Mouse (Mus musculus) heart, adult 9 months (tissue): Measurements from ENCODE around the gene Acly.

Experiments used
- DNase-seq, 2 experiments: peaks; one replicate each; pipeline ENCODE4 v3.0.0; 2022; ENCODE audit warnings: low spot score in 2 of 2

The Acly gene

DNA sequence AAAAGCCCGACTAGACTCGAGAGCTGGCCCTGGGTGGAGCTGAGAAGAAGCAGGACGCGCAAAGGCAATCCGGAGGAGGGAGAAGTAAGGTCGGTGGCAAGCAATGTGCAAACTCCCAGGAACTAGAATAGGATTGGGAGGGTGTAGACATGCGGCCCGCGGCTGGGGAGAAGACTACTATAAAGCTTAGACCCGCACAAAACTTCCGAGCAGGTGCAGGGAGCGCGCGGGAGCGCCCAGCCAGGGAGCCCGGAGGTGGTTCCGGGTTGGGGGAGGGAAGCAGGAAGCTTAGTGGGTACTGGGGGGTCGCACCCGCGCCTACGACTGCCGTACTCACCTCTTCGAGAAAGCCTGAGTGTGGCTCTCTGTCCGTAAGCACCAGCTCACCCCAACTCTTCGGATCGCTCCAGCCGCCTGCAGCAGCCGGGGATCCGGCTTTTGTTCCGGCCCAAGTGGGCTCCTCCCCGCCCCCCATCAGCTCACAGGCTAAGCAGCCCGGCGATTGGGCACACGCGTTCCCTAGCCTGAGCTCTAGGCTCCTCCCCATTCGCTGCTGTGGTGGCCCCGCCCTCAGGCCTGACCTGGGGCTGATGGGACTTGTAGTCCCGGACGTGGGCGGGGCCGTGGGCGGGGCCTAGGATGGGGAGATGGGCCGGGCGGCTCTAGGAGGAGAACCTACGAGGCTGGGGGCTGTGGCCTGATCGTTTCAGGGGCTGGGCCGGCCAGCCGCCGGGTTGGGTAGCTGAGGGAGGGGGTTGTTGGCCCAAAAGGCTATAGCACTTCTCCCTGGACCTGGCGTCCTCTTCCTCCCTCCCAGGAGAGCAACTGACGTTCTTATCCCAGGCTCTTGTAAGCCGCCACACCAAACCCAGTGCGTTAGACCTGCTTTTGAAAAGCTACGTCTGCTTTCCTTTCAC lies at the start of gene Acly:
TSS of gene Acly (minus strand) at position 543 of the 917 bp plus-strand sequence.
- DNase-seq = peak; percentile 97

DNA sequence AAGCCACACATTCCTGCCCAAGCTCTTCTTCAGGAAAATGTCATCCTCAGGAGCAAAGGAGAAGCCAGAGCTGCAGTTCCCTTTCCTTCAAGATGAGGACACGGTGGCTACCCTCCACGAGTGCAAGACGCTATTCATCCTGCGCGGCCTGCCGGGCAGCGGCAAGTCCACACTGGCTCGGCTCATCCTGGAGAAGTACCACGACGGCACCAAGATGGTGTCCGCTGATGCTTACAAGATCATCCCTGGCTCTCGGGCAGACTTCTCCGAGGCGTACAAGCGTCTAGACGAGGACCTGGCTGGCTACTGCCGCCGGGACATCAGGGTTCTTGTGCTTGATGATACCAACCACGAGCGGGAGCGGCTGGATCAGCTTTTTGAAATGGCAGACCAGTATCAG lies 48.5 kb upstream of the Acly start:
- no peak for DNase-seq

DNA sequence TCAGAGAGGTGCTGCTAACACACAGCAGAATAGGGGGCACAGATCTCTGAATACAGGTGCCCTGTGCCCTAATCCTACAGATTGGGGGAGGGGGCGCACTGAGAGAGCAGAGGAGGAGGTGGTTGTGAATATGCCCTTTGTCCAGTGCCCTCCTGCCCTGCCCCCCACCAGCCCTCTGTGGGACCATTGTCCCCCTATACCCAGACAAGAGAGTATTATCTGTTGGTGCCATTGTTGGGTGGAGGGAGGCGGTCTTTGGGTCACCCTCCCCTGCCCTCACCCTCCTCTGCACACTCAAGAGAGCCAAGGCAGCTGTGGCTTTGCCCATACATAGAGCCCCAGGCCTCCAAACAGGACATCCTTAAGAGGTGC lies 47.7 kb upstream of the Acly start:
- no peak for DNase-seq

DNA sequence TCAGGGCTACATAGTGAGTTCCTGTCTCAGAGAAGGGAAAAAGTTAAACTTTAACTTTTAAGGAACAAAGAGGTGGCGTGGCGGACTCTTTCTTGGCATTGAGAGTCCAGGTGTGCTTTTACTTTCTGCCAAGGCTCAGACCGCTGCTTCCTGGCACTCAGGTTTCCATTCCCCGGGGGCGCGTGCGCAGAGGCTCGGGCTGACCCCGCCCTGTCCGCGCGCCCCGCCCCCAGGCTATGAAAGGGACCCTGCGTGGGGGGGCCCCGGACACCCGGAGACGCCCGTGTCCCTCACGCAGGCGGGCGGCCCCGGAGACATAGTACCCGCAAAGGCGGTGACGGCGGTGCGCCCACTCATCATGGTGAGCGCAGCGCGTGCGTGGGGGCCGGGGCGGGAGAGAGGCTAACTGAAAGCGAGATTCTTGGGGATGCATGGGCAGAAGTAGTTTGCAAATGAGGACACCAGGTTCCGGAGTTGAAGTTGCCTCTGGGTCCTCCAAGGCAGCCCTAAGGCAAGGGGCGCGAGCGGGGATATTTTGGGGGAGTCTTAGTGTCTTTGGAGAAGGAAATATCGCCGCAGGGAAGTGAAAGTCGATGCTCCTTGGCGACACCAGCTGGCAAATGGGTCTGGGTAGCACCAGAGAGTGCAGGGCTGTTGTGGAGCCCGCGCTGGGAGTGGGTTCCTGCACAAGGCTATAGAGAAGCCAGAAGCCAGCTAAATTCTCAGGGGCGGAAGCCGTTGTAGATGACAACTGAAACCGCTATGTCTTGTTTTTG lies 47.1 kb upstream of the Acly start, which contains the start of gene Cnp:
TSS of gene Cnp (plus strand) at position 197 of the 776 bp plus-strand sequence.
- peak; percentile 76 to 80 for DNase-seq

DNA sequence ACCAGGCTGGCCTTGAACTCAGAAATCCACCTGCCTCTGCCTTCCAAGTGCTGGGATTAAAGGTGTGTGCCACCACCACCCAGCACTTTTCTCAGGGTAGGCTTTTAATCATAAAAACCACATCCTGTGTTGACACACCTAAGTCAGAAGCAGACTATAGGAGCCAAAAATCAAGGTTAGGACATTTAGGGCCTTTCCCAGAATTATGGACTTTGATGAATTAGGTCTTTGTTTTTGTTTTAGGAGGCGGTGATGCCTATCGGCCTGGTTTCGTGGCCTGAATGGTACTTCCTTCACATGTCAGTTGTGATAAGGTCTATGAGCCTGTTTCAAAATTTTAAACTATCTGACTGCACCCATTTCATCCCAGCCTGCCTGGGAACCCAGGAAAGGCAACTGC lies 46.4 kb upstream of the Acly start:
- DNase-seq = no peak

DNA sequence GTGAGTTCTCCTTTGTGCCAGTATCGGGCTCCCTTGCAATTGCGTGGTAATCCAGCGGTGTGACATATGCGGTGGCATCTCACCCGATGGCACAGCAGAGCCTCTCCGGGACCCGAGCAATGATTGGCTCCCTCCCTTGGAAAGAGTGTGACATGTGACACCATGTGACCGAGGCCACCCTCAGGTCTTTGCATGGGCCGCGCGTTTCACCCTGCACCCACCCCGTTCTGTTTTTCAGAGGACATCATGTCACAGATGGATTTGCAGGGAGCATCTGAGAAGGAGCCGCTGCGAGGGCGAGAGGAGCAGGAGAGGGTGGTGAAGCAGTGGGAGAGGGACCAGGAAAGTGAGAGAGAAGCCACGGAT lies 43.4 kb upstream of the Acly start:
- DNase-seq = peak; percentile 17 to 41

DNA sequence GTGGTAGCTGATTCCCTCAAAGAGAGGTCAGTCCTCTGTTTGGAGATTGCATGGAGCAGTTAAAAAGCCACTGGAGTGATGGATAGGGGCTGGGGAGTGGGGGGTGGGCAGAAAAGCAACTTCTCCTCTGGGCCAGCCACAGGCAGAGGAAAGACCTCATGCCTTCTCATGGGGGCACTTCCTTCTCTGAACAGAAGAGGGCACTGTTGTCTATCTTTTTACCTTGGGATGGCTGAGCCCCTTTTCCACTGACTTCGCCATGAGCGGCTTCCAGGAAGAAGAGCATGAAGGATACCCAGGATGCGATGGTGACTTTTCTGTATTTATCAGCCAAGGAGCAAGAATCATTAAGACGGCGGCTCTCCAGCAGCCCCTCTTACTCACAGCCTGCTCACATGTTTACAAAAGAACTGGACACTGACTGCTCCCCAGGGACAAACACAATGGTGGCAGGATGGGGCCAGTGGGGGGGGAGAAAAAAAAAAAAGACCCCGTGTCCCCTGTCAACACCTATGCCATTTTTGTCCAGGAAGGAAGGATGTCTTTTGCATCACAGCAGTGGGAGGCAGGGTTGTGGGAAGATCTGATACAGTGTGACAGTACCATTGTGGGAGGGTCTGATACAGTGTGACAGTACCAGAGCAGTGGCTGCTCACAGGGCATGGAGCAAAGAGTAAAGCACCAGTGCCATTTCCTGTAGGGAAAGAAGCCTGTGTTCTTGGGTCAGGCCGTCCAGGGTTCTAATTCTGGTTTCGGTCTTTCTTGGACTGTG lies 42.8 kb upstream of the Acly start:
- DNase-seq = peak; percentile 62 to 81

DNA sequence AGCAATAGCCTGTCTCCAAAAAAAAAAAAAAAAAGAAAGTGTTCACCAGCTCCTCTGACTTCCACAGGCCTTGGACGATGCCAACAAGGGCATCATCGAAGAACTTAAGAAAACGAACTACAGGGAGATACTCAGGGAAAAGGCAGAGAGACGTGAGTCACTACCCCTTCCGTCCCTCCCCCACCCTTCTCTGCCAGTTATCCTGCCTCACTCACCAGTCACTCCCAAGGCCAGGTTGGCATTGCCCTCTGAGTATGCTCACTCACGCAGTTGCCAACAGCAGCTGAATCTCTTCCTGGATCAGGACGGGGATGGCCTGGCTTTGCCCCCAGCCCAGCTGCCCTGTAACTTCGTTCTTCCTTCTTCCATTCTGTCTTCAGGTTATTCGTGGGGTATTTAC lies 42.0 kb upstream of the Acly start:
- DNase-seq = no peak

DNA sequence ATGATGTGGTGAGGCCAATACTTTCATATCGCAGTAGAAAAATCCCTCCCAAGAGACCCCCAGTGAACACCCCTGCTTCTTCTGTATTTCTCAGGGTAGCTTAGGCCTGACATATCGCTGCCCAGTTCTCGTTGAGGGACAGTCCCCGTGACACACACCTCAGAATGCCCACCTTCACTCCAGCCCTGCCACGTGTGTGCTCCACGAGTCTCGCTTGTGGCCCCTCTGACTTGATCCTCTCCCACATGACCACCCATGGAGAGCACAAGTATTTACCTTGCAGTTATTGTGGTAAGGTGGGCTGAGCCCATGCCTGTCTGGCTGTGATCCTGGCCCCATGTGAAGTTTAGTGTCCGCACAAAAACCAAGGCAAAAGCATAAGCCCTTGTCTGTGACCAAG lies 40.9 kb upstream of the Acly start:
- no peak for DNase-seq

DNA sequence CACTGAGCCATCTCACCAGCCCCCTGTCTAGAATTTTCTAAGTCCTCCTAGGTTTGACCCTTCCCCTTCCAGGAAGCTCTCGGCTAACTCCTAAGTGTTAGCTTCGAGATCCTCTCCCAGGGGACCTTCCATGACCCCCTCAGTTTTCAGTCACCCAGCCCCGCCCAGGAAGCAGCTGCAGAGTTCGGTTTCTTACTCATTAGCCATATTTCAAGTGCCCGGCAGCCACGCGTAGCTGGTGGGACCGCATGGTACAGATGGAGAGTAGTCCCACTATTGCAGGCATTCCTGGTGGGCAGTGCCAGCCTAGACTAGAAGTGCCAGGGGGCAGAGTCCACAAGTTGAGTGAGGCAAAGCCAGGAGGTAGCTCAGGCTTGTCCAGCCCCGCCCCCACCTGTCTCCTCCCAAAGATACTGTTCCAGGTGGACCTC lies 40.0 kb upstream of the Acly start:
- no peak for DNase-seq

DNA sequence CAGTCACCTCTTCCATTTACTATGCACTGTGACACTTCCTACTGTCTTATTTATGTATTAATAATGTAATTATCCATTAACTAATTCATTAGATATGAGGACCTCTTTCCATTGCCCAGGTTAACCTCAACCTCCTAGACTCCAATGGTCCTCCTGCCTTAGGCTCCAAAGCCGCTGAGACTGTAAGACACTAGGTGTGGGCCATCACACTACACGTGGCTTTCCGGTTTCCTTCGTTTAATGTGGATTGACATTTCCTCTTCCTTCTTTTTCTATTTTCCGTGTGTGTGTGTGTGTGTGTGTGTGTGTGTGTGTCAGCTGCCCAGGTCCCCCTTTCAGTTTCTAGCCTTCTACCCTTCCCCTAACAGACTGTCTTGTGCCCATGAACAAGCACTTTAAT lies 39.4 kb upstream of the Acly start:
- no peak for DNase-seq

DNA sequence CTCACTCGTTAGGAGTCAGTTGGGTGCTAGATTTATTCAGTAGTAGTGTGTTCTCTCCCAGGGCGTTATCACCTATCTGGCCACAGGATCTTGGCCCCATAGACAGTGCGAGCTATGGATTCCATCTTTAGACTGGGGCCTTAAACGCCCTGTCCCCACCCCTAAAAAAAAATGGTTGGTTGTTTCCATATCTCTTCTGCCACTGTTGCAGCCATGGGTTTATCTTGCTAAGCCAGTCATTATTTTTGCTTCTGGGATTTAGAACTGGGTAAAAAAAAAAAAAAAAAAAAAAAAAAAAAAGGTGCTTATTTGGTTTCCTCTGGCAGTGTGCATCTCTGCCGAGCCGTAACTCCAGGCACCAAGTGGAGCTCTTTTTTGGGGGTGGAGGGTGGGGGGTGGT lies 36.9 kb upstream of the Acly start:
- no peak for DNase-seq

DNA sequence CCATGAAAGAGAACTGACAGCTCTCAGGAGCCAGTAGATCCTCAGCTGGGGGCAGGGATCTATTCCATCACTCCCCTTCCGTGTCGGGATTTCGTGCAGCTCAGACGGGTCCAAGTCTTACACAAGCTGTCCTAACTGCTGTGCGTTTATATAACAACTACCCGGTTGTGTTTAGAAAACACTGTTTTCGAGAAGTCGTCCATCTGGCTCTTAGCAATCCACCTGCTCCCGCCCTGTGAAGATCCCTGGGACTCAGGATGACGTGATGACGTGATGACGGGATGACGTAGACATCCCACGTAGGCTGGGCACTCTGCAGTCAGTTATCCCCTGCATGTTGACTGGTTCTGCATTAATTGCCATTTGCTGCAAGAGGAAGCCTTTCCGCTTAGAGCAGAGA lies 36.5 kb upstream of the Acly start:
- no peak for DNase-seq

DNA sequence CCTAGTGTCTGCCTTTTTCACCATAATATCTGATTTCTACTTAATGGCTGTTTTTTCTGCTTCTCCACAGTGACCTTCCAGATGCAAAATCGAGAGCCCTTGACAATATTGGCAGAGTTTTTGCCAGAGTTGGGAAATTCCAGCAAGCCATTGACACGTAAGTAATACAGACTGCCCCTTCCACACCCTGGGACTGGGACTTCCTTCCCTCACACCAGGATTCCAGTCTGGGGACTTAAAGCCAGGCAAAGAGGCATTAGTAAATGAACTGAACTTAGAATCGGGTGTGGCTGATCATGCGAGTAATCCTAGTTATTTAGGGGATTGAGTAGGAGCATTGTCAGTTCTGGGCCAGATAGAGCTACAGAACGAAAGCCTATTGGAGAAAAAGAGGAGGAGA lies 33.9 kb upstream of the Acly start:
- no peak for DNase-seq

DNA sequence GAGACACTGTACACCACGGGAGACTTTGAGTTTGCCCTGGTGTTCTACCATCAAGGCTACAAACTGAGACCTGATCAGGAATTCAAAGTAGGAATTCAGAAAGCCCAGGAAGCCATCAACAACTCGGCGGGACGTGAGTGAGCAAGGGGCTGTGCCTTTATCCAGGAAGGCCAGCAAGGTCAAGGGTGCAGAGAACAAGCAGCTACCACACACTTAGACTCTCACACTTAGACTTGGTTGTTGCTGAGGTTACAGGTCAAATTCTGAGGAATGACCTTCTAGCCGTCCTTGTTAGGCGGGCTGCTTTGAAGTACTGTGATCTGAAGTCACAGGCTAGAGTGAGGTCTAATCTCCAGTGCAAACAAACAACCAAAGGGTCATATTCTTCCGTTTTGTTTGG lies 31.7 kb upstream of the Acly start:
- DNase-seq = no peak

DNA sequence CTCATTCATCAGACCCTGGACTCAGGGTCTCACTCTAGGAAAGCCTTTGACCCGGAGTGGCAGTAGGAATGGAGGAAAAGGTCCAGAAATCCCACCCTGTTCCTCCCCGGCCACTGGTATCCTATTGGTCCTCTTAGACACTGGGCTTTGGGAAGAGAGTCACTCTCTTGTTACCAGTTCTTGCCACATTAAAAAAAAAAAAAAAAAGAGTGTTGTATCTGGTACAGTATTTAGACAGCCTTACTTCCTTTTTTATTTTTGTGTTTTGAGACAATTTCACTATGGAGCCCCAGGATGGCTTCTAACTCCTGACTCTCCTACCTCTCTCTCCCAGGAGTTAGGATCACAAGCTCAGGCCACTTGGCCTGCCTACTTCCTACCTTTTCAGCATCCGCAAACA lies 29.8 kb upstream of the Acly start:
- DNase-seq = no peak

DNA sequence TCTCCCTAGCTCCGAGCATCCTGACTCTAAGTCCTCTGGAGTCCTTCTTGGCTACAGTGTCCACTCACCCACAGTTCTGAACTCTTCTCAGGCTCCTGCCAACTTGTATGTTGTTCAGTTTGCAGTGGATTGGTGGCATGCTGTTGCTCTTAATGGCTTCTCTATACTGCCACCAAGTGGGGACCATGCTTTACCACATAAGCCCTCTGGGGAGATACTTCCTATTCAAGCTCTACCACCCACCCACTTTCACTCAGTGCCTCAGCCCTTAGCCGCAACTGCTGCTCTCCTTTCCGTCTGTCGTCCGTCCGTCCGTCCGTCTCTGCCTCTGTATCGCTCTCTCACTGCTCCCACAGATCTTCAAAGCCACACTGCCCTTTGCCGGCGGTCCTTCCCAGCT lies 27.8 kb upstream of the Acly start:
- peak; percentile 49 to 59 for DNase-seq

DNA sequence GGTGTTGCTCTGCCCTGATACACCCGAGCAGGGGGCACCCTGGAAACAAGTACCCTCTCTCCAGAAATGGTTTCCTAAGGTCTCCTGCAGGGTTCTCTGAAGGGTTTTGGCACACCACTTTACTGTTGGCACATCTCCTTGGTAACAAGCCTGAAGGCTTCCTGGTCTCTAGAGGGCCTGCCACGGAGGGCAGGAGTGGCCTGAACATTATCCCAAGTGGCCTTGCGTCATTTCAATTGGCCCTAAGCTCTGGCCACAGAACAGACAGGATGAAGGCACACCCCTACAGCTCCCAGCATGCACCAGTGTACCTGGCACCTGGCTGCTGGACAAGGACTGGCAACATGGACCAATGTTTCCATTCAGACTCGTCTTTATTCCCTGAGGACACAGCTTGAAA lies 25.0 kb upstream of the Acly start:
- DNase-seq = no peak

DNA sequence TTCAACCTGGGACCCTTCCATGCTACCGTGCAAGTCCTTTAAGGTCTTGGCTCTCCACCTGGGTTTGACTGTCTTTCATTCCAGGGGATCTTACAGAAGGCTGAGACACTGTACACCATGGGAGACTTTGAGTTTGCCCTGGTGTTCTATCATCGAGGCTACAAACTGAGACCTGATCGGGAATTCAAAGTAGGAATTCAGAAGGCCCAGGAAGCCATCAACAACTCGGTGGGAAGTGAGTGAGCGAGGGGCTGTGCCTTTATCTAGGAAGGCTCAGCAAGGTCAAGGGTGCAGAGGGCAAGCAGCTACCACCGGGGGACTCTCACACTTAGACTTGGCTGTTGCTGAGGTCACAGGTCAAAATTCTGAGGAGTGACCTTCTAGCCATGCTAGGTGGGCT lies 22.3 kb upstream of the Acly start:
- no peak for DNase-seq

DNA sequence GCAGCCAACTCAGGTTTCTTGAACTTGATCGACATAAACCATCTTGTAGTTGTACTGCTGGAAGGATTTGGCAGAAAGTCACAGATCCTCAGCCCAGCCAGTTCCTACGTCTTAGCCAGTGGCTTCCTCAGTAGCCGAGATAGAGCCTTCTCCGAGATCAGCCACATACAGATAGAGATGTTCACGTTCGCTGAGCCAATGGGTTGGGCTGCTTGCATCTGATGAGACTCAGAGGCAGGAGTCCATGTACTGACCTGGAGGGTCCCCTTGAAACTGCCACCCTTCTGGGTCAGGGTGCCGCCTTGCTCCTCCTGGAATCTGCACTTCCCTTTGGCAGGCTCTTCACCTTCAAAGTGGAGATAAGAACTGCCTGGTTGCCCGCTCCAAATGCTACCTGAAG lies 21.7 kb upstream of the Acly start:
- DNase-seq = no peak

DNA sequence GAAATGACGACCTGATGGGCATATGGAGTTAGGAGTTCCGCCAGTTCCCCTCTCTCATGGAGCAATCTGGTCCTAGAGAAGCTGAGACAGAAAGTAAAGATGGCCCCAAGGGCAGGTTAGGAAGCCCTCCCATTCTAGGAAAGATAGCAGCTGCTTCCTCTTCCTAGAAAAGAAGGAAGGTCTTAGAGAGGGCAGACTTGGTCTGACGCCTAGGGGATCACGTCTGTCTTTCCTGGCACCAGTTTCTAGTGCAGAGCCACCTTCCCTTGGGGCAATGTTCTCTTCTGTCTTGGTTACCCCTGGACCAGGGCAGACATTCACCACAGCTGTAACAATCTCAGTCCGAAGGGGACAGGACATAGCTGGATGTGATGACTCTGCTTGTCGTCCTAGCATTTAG lies 20.3 kb upstream of the Acly start:
- DNase-seq = no peak

DNA sequence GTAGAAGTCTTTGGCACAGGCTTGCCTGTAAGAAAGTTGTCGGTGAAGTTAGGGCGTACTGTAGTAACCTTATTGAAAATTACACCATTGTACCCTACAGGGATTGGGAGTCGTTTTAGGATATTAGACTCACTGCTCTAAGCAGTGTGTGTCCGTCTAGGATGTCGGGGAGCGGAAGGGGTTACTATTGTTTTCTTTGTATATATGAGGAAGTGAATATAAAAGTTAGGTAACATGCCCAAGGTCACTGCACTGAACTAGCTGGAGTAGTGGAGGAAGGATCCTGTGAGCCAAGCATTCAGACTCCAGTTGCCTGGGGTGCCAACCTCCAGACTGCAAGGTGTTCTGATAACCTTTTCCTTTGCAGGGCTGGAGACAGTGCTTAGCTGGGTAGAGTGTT lies 19.2 kb upstream of the Acly start:
- no peak for DNase-seq

DNA sequence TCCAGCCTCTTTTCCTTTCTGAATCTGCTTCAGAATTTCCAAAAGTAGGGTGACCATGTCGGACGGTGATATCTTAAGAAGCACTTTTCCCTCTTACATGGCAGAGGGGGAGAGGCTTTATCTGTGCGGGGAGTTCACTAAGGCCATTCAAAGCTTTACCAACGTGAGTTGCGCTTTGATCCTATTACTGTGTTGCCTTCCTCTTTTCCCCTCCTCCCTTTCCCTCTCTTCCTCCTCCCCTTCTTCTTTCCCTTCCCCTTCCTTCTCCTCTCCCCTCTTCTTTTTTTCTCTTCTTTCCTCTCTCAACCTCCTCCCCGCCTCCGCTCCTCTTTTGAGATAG lies 17.9 kb upstream of the Acly start:
- no peak for DNase-seq
